Mouse (Mus musculus): ENCODE results near the gene Aurkaip1. TPM values are rescaled to one million over a fixed set of nuclear protein-coding genes. Genes with fewer than 3 reads are reported as not detected.

Aurkaip1 gene
- polyA plus RNA-seq, 2 experiments = 114 to 129 TPM

GRCm38 (mm10) chr4:155811929-155812664 is 19.0 kb upstream of the Aurkaip1 start, which contains the start of gene Ccnl2:
Gene Ccnl2 (plus strand): TSS chr4:155812489.
- H3K9me3 ChIP-seq (ENCODE audit: control insufficient read depth, low read length) = no peaks in the 10 kb centered on the region
- under 1% methylated on average over 45 of the region's 60 CpGs for WGBS
- peak; percentile 35; the same call in 1 of the 2 replicates for TF ChIP-seq POLR2A (IDR thresholded peaks at IDR 0.05; ENCODE audit: borderline replicate concordance, extremely low read depth, insufficient read depth, insufficient read length)
- H3K4me3 ChIP-seq (replicated peaks; ENCODE audit: low read length) = peak within 1 kb of the TSS; percentile 100
- H3K4me2 ChIP-seq (replicated peaks; ENCODE audit: low read depth, low read length, severe bottlenecking) = peak within 1 kb of the TSS; percentile 76
- H3K27ac ChIP-seq (replicated peaks; ENCODE audit: low read depth, low read length) = peak within 1 kb of the TSS; percentile 92
- peaks cover 6% of the 10 kb centered on the region for H3K4me1 ChIP-seq (ENCODE audit: control insufficient read depth, insufficient read depth, low read length)
- ATAC-seq (ENCODE audit: low FRiP score, low read depth) (peak; percentile 99), DNase-seq (ENCODE audit: low spot score) (peak; percentile 96)
- H3K27me3 ChIP-seq (ENCODE audit: control insufficient read depth, insufficient read depth, low read length) = no peaks in the 10 kb centered on the region
- peaks cover 76% of the 10 kb centered on the region for H3K36me3 ChIP-seq (ENCODE audit: control insufficient read depth, insufficient read depth, low read length)
- H3K9ac ChIP-seq (ENCODE audit: low read depth, low read length, severe bottlenecking) = peak within 1 kb of the TSS; percentile 99

GRCm38 (mm10) chr4:155812665-155813181 is 18.3 kb upstream of the Aurkaip1 start:
- H3K27ac ChIP-seq (replicated peaks; ENCODE audit: low read depth, low read length) = peak overlapping the region; percentile 92
- DNase-seq (ENCODE audit: low spot score) (no peak), ATAC-seq (ENCODE audit: low FRiP score, low read depth) (peak; percentile 19)
- H3K4me3 ChIP-seq (replicated peaks; ENCODE audit: low read length) = peak overlapping the region; percentile 100
- H3K4me1 ChIP-seq (ENCODE audit: control insufficient read depth, insufficient read depth, low read length) = peaks cover 6% of the 10 kb centered on the region
- H3K9ac ChIP-seq (ENCODE audit: low read depth, low read length, severe bottlenecking) = peak overlapping the region; percentile 99
- H3K36me3 ChIP-seq (ENCODE audit: control insufficient read depth, insufficient read depth, low read length) = peaks cover 76% of the 10 kb centered on the region
- H3K27me3 ChIP-seq (ENCODE audit: control insufficient read depth, insufficient read depth, low read length) = no peaks in the 10 kb centered on the region
- peak overlapping the region; percentile 71 for H3K4me2 ChIP-seq (replicated peaks; ENCODE audit: low read depth, low read length, severe bottlenecking)
- no peaks in the 10 kb centered on the region for H3K9me3 ChIP-seq (ENCODE audit: control insufficient read depth, low read length)
- WGBS = under 1% methylated on average over 47 of the region's 49 CpGs
- TF ChIP-seq POLR2A (IDR thresholded peaks at IDR 0.05; ENCODE audit: borderline replicate concordance, extremely low read depth, insufficient read depth, insufficient read length) = no peak

GRCm38 (mm10) chr4:155817533-155817932 is 13.5 kb upstream of the Aurkaip1 start:
- H3K27ac ChIP-seq (replicated peaks; ENCODE audit: low read depth, low read length) = no peak overlapping the region
- H3K27me3 ChIP-seq (ENCODE audit: control insufficient read depth, insufficient read depth, low read length) = no peaks in the 10 kb centered on the region
- no peaks in the 10 kb centered on the region for H3K9me3 ChIP-seq (ENCODE audit: control insufficient read depth, low read length)
- no peak overlapping the region for H3K9ac ChIP-seq (ENCODE audit: low read depth, low read length, severe bottlenecking)
- H3K36me3 ChIP-seq (ENCODE audit: control insufficient read depth, insufficient read depth, low read length) = peaks cover 88% of the 10 kb centered on the region
- no peak overlapping the region for H3K4me3 ChIP-seq (replicated peaks; ENCODE audit: low read length)
- H3K4me1 ChIP-seq (ENCODE audit: control insufficient read depth, insufficient read depth, low read length) = peaks cover 6% of the 10 kb centered on the region
- DNase-seq (ENCODE audit: low spot score) (no peak), ATAC-seq (ENCODE audit: low FRiP score, low read depth) (no peak)
- WGBS = 88% methylated on average over 4 of the region's 4 CpGs
- no peak overlapping the region for H3K4me2 ChIP-seq (replicated peaks; ENCODE audit: low read depth, low read length, severe bottlenecking)
- no peak for TF ChIP-seq POLR2A (IDR thresholded peaks at IDR 0.05; ENCODE audit: borderline replicate concordance, extremely low read depth, insufficient read depth, insufficient read length)

GRCm38 (mm10) chr4:155821025-155821424 is 10.0 kb upstream of the Aurkaip1 start:
- DNase-seq (ENCODE audit: low spot score) (peak; percentile 55), ATAC-seq (ENCODE audit: low FRiP score, low read depth) (no peak)
- H3K36me3 ChIP-seq (ENCODE audit: control insufficient read depth, insufficient read depth, low read length) = peaks cover 96% of the 10 kb centered on the region
- H3K4me1 ChIP-seq (ENCODE audit: control insufficient read depth, insufficient read depth, low read length) = no peaks in the 10 kb centered on the region
- 84% methylated on average over 7 of the region's 7 CpGs for WGBS
- H3K27ac ChIP-seq (replicated peaks; ENCODE audit: low read depth, low read length) = no peak overlapping the region
- no peaks in the 10 kb centered on the region for H3K27me3 ChIP-seq (ENCODE audit: control insufficient read depth, insufficient read depth, low read length)
- no peak for TF ChIP-seq POLR2A (IDR thresholded peaks at IDR 0.05; ENCODE audit: borderline replicate concordance, extremely low read depth, insufficient read depth, insufficient read length)
- H3K4me3 ChIP-seq (replicated peaks; ENCODE audit: low read length) = no peak overlapping the region
- H3K4me2 ChIP-seq (replicated peaks; ENCODE audit: low read depth, low read length, severe bottlenecking) = no peak overlapping the region
- H3K9ac ChIP-seq (ENCODE audit: low read depth, low read length, severe bottlenecking) = no peak overlapping the region
- H3K9me3 ChIP-seq (ENCODE audit: control insufficient read depth, low read length) = no peaks in the 10 kb centered on the region

GRCm38 (mm10) chr4:155823443-155823842 is 7.6 kb upstream of the Aurkaip1 start:
- ATAC-seq (ENCODE audit: low FRiP score, low read depth) = no peak
- Histone ChIP-seq H3K4me2 (replicated peaks; ENCODE audit: low read depth, low read length, severe bottlenecking) (no peak overlapping the region), H3K4me1 (ENCODE audit: control insufficient read depth, insufficient read depth, low read length) (no peaks in the 10 kb centered on the region), H3K27me3 (ENCODE audit: control insufficient read depth, insufficient read depth, low read length) (no peaks in the 10 kb centered on the region), H3K9ac (ENCODE audit: low read depth, low read length, severe bottlenecking) (no peak overlapping the region), H3K4me3 (replicated peaks; ENCODE audit: low read length) (no peak overlapping the region), H3K27ac (replicated peaks; ENCODE audit: low read depth, low read length) (no peak overlapping the region), H3K36me3 (ENCODE audit: control insufficient read depth, insufficient read depth, low read length) (peaks cover 92% of the 10 kb centered on the region), H3K9me3 (ENCODE audit: control insufficient read depth, low read length) (no peaks in the 10 kb centered on the region)
- no peak for TF ChIP-seq POLR2A (IDR thresholded peaks at IDR 0.05; ENCODE audit: borderline replicate concordance, extremely low read depth, insufficient read depth, insufficient read length)
- DNase-seq (ENCODE audit: low spot score) = no peak
- WGBS = 98% methylated on average over 16 of the region's 16 CpGs

All from limb, embryonic 14.5 days (tissue).